Mouse (Mus musculus): ENCODE measurements around the gene Gm15217.

The Gm15217 gene

DNA sequence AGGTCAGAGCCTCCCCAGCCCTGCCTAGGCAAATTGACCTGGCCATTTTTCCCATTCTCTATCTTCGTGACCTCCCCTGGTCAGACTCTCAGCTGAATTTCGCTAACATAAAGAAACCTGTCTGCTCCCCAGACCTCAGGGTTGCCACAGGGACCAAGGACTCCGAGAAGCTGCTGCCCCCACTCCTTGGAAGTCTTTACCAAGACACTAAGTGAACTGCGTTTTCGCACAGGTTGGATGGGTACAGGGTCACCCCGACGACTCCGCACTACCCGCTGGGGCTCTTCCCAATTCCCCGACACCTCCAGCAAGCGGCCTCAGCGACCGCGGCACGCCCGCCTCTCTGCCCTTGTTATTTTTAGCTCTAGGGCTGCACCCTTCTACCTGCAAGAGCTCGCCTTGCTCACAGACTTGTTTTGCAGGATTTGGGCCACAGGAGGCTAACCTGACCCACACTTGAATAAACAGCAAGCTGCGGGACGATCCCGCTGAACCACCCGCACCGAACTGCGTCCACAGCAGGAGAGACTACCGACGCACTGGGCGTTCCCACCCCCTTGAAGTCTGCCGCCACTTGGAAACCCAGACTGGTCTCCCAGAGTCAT is 19.0 kb downstream of the Gm15217 start:
- no peak for DNase-seq

DNA sequence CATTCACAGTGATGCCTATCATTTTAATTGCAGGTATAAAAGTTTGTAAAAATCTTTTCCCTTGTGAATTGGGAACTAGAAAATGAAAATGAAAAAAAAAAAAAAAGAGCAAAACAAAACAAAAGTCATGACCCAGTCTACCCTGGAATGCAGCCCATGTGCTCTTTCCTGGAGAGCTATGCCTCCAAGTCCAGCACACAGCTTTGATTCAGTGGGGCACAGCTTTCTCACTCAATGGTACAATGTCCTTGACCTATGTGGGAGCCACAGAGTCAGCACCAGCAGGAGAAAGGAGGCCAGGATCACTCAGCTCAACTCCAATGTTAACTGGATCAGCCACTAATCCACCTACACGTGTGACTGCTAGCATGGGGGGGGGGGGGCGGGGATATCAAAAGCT is 20.7 kb downstream of the Gm15217 start:
- no peak for DNase-seq

DNA sequence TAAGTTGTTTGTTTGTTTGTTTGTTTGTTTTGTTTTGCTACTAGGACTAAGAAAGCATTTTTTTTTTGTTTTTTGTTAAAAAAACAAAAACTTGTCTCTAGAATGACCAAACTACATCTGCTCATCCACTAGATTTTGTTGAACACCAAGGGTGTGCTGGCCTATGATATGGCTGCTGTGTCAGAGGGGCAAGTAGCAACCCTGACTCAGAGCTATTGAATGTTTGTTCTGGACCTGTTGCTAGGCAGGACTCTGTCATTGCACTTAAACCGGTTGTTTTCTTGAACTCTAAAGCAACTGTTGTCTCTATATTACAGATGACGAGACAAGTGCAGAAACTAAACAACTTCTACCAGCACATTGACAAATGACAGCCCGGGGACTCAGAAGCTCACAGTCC is 29.1 kb downstream of the Gm15217 start:
- DNase-seq: no peak

- no peak for DNase-seq
These were observed 29.8 kb downstream of the Gm15217 start for GRCm38 (mm10) chr14:46409016-46409415.

DNA sequence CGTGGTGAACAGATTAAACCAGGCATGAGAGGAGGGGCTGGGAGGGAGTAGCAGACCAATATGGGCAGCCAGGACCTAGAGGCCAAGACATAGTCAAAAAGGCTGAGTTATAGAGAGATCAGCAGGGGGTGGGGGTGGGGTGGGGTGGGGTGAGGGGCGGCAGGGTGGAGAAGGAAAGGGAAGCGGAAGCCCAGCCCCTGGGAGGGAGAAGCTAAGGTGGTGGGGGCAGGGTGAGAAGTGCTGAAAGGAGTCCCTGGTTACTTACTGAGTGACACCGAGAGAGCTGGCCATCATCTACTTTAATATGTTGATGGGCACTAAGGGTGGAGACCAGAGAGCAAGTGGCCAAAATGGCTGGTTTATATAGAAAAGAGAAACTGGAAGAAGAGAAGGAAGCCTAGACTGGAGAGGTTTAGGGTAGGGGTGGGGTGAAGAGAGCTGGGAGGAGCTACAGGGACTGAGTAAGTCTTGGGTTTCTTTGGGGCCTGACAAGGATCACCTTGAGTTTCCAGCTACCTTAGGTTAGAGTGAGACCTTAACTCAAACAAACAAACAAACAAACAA is 31.4 kb downstream of the Gm15217 start:
- DNase-seq: no peak

DNA sequence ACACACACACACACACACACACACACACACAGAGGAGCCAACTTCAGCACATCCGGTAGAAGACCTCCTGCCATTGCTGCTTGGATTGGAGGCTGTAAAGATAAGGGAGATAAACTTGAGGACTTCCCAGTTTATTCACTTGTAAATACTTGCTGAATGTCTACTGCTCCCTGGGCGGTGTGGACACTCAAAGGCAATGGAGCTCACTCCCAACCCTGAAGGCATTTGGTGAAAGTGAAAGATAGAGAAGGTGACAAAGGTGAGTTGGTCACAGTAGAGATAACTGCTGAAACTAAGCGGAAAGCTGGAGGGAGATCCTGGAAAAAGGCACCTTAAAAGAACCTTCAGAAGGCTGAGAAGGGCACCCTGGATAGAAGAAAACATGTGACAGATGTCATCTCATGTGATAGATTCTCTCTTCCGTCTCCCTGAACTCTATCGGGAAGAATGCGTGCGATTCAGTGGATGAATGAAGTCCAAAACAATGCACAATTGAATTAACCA is 33.3 kb downstream of the Gm15217 start:
- no peak for DNase-seq

GRCm38 (mm10) chr14:46418371-46419097 is 39.3 kb downstream of the Gm15217 start:
- DNase-seq: no peak

DNA sequence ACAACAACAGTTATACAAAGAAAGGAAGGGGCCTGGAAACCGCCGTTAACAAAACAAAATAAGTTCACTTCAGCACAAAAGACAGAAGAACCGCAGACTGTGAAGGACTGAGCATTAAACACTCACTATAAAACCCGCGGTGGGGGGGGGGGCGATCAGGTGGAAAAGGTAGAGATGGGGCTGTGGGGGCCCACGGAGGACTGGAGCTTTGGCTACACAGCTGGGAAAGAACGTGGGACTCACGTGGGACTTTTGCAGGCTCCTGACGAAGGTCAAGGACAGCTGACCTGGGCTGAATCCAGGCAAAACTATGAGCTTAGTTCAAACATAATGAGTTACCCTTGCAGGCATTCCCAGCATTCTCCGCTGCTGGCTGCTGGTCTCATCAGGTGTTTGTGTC is 40.1 kb downstream of the Gm15217 start:
- DNase-seq: no peak

- no peak for DNase-seq
These were observed 42.6 kb downstream of the Gm15217 start for GRCm38 (mm10) chr14:46421823-46422222.

- no peak for DNase-seq
These were observed 48.0 kb downstream of the Gm15217 start for GRCm38 (mm10) chr14:46427251-46427650.

DNA sequence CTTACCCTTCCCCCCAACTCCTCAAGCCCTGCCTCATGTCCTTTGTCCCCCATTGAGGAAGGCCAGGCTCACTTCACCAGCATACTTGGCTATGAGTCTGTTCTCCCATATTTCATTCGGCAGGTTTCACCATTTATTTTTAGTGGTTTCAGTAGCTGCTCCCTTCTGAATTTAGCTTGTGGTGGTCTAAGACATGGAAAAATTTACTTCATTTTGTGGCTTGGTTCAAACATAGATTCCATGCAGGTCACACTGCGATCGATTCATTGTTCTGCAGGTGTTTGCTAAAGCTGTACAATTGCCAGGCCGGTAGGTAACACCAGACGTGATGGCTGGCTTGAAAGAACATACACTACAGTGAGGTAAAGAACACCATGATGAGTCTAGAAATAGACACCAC is 51.0 kb downstream of the Gm15217 start:
- DNase-seq: no peak

All from cerebellum, adult 9-11 months (tissue).